Mouse (Mus musculus): Measurements from ENCODE around the gene Prtn3. TPM values are rescaled to one million over a fixed set of nuclear protein-coding genes. Genes with fewer than 3 reads are reported as not detected.

The Prtn3 gene
- polyA plus RNA-seq, 1 experiment from 2014 or later, result 3.9 TPM

GRCm38 (mm10) chr10:79920958-79921535, 46.8 kb downstream of the Prtn3 start, which contains the start of gene R3hdm4:
R3hdm4 (minus strand) TSS chr10:79921208.
- peak within 1 kb of the TSS; percentile 63 for H3K4me2 ChIP-seq
- ATAC-seq (replicated peaks; ENCODE audit: insufficient number of reproducible peaks, low FRiP score, low TSS enrichment), result no peak
- no peaks in the 10 kb centered on the region for H3K9me3 ChIP-seq (replicated peaks; ENCODE audit: control insufficient read depth, low read length)
- 9% methylated on average over 41 of the region's 41 CpGs for WGBS (ENCODE audit: insufficient replicate concordance)
- H3K27ac ChIP-seq (ENCODE audit: low read depth, low read length), result no peak within 1 kb of the TSS
- no peak within 1 kb of the TSS for H3K9ac ChIP-seq (ENCODE audit: low read depth, low read length)
- peak within 1 kb of the TSS; percentile 39 for H3K4me3 ChIP-seq (ENCODE audit: low read depth, low read length)
- peaks cover 63% of the 10 kb centered on the region for H3K27me3 ChIP-seq (ENCODE audit: control insufficient read depth, insufficient read depth, low read length)
- H3K4me1 ChIP-seq (ENCODE audit: control insufficient read depth, insufficient read depth, low read length), result peaks cover 37% of the 10 kb centered on the region
- no peaks in the 10 kb centered on the region for H3K36me3 ChIP-seq (ENCODE audit: control insufficient read depth, insufficient read depth, low read length)

- no peak overlapping the region for H3K27ac ChIP-seq (ENCODE audit: low read depth, low read length)
- H3K4me2 ChIP-seq, result peak overlapping the region; percentile 63
- no peaks in the 10 kb centered on the region for H3K9me3 ChIP-seq (replicated peaks; ENCODE audit: control insufficient read depth, low read length)
- no peaks in the 10 kb centered on the region for H3K36me3 ChIP-seq (ENCODE audit: control insufficient read depth, insufficient read depth, low read length)
- peak overlapping the region; percentile 39 for H3K4me3 ChIP-seq (ENCODE audit: low read depth, low read length)
- ATAC-seq (replicated peaks; ENCODE audit: insufficient number of reproducible peaks, low FRiP score, low TSS enrichment), result no peak
- peaks cover 40% of the 10 kb centered on the region for H3K4me1 ChIP-seq (ENCODE audit: control insufficient read depth, insufficient read depth, low read length)
- no peak overlapping the region for H3K9ac ChIP-seq (ENCODE audit: low read depth, low read length)
- H3K27me3 ChIP-seq (ENCODE audit: control insufficient read depth, insufficient read depth, low read length), result peaks cover 63% of the 10 kb centered on the region
- under 1% methylated on average over 34 of the region's 34 CpGs for WGBS (ENCODE audit: insufficient replicate concordance)
These were observed 47.3 kb downstream of the Prtn3 start for GRCm38 (mm10) chr10:79921572-79921971.

GRCm38 (mm10) chr10:79924998-79925784, 50.9 kb downstream of the Prtn3 start:
- Histone ChIP-seq H3K9me3 (replicated peaks; ENCODE audit: control insufficient read depth, low read length) (no peaks in the 10 kb centered on the region), H3K27me3 (ENCODE audit: control insufficient read depth, insufficient read depth, low read length) (peaks cover 35% of the 10 kb centered on the region), H3K4me2 (peak overlapping the region; percentile 90), H3K4me3 (ENCODE audit: low read depth, low read length) (peak overlapping the region; percentile 98; the same call in 1 of the 2 replicates), H3K9ac (ENCODE audit: low read depth, low read length) (no peak overlapping the region), H3K27ac (ENCODE audit: low read depth, low read length) (no peak overlapping the region), H3K36me3 (ENCODE audit: control insufficient read depth, insufficient read depth, low read length) (no peaks in the 10 kb centered on the region), H3K4me1 (ENCODE audit: control insufficient read depth, insufficient read depth, low read length) (peaks cover 35% of the 10 kb centered on the region)
- WGBS (ENCODE audit: insufficient replicate concordance), result 11% methylated on average over 29 of the region's 29 CpGs
- no peak for ATAC-seq (replicated peaks; ENCODE audit: insufficient number of reproducible peaks, low FRiP score, low TSS enrichment)

- Histone ChIP-seq H3K9me3 (replicated peaks; ENCODE audit: control insufficient read depth, low read length) (no peaks in the 10 kb centered on the region), H3K9ac (ENCODE audit: low read depth, low read length) (peak overlapping the region; percentile 96), H3K36me3 (ENCODE audit: control insufficient read depth, insufficient read depth, low read length) (no peaks in the 10 kb centered on the region), H3K4me1 (ENCODE audit: control insufficient read depth, insufficient read depth, low read length) (peaks cover 31% of the 10 kb centered on the region), H3K27ac (ENCODE audit: low read depth, low read length) (peak overlapping the region; percentile 98), H3K27me3 (ENCODE audit: control insufficient read depth, insufficient read depth, low read length) (peaks cover 28% of the 10 kb centered on the region), H3K4me3 (ENCODE audit: low read depth, low read length) (peak overlapping the region; percentile 98), H3K4me2 (peak overlapping the region; percentile 90)
- 10% methylated on average over 15 of the region's 15 CpGs for WGBS (ENCODE audit: insufficient replicate concordance)
- no peak for ATAC-seq (replicated peaks; ENCODE audit: insufficient number of reproducible peaks, low FRiP score, low TSS enrichment)
These were observed 51.7 kb downstream of the Prtn3 start for GRCm38 (mm10) chr10:79925785-79926490.

- ATAC-seq (replicated peaks; ENCODE audit: insufficient number of reproducible peaks, low FRiP score, low TSS enrichment), result peak; percentile 81
- peak within 1 kb of the TSS; percentile 90 for H3K4me2 ChIP-seq
- H3K36me3 ChIP-seq (ENCODE audit: control insufficient read depth, insufficient read depth, low read length), result 0 out of 2 replicates have a peak, but pooled peaks cover 2% of the 10 kb centered on the region
- H3K9ac ChIP-seq (ENCODE audit: low read depth, low read length), result peak within 1 kb of the TSS; percentile 96
- H3K4me3 ChIP-seq (ENCODE audit: low read depth, low read length), result peak within 1 kb of the TSS; percentile 98
- peaks cover 20% of the 10 kb centered on the region for H3K27me3 ChIP-seq (ENCODE audit: control insufficient read depth, insufficient read depth, low read length)
- under 1% methylated on average over 63 of the region's 63 CpGs for whole genome bisulfite sequencing (ENCODE audit: insufficient replicate concordance)
- H3K9me3 ChIP-seq (replicated peaks; ENCODE audit: control insufficient read depth, low read length), result no peaks in the 10 kb centered on the region
- peaks cover 30% of the 10 kb centered on the region for H3K4me1 ChIP-seq (ENCODE audit: control insufficient read depth, insufficient read depth, low read length)
- peak within 1 kb of the TSS; percentile 98 for H3K27ac ChIP-seq (ENCODE audit: low read depth, low read length)
These were observed 52.4 kb downstream of the Prtn3 start, which contains the start of gene Arid3a for GRCm38 (mm10) chr10:79926491-79927323. Arid3a (plus strand) TSS chr10:79927043.

- Histone ChIP-seq H3K4me3 (ENCODE audit: low read depth, low read length) (peak overlapping the region; percentile 98), H3K36me3 (ENCODE audit: control insufficient read depth, insufficient read depth, low read length) (peaks cover 10% of the 10 kb centered on the region; the same call in 1 of the 2 replicates), H3K27me3 (ENCODE audit: control insufficient read depth, insufficient read depth, low read length) (peaks cover 12% of the 10 kb centered on the region), H3K27ac (ENCODE audit: low read depth, low read length) (peak overlapping the region; percentile 98), H3K9me3 (replicated peaks; ENCODE audit: control insufficient read depth, low read length) (no peaks in the 10 kb centered on the region), H3K9ac (ENCODE audit: low read depth, low read length) (peak overlapping the region; percentile 96), H3K4me1 (ENCODE audit: control insufficient read depth, insufficient read depth, low read length) (peaks cover 36% of the 10 kb centered on the region), H3K4me2 (peak overlapping the region; percentile 90)
- ATAC-seq (replicated peaks; ENCODE audit: insufficient number of reproducible peaks, low FRiP score, low TSS enrichment), result peak; percentile 24; the same call in 1 of the 2 replicates
- WGBS (ENCODE audit: insufficient replicate concordance), result under 1% methylated on average over 54 of the region's 54 CpGs
These were observed 53.2 kb downstream of the Prtn3 start for GRCm38 (mm10) chr10:79927324-79928029.

- H3K27me3 ChIP-seq (ENCODE audit: control insufficient read depth, insufficient read depth, low read length), result peaks cover 6% of the 10 kb centered on the region
- WGBS (ENCODE audit: insufficient replicate concordance), result 0% methylated on average over 29 of the region's 29 CpGs
- H3K36me3 ChIP-seq (ENCODE audit: control insufficient read depth, insufficient read depth, low read length), result peaks cover 10% of the 10 kb centered on the region; the same call in 1 of the 2 replicates
- no peaks in the 10 kb centered on the region for H3K9me3 ChIP-seq (replicated peaks; ENCODE audit: control insufficient read depth, low read length)
- peaks cover 43% of the 10 kb centered on the region for H3K4me1 ChIP-seq (ENCODE audit: control insufficient read depth, insufficient read depth, low read length)
- peak overlapping the region; percentile 90 for H3K4me2 ChIP-seq
- ATAC-seq (replicated peaks; ENCODE audit: insufficient number of reproducible peaks, low FRiP score, low TSS enrichment), result no peak
- peak overlapping the region; percentile 98 for H3K27ac ChIP-seq (ENCODE audit: low read depth, low read length)
- H3K4me3 ChIP-seq (ENCODE audit: low read depth, low read length), result peak overlapping the region; percentile 98
- peak overlapping the region; percentile 96 for H3K9ac ChIP-seq (ENCODE audit: low read depth, low read length)
These were observed 53.9 kb downstream of the Prtn3 start for GRCm38 (mm10) chr10:79928030-79928694.

All from heart, embryonic 11.5 days (tissue).